Mouse (Mus musculus): Measurements from ENCODE around the gene Pptc7.

Pptc7 gene

DNA sequence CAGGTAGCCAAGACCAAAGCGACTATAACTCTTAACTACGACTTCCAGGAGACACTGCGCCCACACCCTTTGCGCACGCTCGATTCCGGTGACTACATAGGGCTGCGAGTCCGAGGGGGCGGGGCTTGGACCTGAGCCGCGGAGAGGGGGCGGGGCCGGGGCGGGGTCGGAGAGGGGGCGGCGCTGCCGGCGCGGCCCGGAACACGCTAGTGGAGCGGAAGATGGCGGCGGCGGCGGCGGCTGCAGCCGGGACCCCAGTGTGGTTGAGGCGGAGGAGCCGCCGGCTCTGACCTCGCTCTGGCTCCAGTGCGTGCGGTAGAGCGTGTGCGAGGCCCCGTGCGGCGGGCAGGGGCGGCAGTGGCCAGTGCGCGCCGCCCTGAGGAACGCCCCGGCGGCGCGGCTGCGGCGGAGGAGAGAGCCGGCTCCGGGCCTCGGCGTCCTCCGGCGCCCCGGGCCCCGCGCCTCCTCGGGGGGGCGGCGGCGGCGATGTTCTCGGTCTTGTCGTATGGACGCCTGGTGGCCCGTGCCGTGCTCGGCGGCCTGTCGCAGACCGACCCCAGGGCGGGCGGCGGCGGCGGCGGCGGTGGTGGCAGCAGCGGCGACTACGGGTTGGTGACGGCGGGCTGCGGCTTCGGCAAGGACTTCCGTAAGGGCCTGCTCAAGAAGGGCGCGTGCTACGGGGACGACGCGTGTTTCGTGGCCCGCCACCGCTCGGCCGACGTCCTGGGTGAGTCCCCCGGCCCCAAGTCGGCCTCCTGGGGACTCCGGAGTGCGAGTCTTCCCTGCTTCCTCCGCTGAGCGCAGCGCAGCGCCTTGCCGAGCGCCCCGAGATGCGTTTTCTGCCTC lies at the start of gene Pptc7:
Gene Pptc7, plus strand, starts transcription at position 183 of the 846 bp plus-strand sequence.
- peak; percentile 80 for DNase-seq (ENCODE audit: low spot score)

DNA sequence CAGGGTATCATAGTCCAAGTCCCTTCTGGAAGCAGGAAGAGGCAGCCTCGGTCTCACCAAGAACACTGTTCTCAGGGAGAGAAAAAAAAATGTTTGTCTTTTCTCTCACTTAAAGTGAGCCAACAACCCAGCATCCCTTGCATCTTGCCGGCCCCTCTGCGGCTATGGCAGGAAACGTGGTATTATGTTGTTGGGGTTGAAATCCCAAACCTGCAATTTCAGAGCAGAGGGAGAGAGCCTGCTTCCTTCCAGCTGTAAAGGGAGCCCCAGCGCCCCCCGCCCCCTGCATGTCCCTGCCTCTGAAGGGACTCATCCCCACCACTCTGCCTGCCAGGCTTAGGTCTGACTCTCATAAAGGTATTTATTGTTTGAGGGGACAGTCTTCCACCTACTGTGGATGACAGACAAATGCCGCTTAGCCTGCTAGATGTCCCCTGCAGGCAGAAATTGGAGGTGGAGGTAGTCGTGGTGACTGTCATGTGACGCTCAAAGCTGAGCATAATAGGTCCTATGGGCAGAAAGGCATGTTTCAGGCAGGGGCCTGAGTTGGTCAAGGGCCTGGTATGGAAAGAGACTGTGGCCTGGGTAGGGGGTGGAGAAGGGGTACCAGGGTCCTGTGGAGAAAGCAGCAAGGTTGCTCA lies 48.8 kb upstream of the Pptc7 start:
- DNase-seq (ENCODE audit: low spot score): no peak

- no peak for DNase-seq (ENCODE audit: low spot score)
These were observed 47.0 kb upstream of the Pptc7 start for GRCm38 (mm10) chr5:122237200-122237599.

- no peak for DNase-seq (ENCODE audit: low spot score)
These were observed 44.5 kb upstream of the Pptc7 start for GRCm38 (mm10) chr5:122239618-122240017.

GRCm38 (mm10) chr5:122240521-122240920 lies 43.6 kb upstream of the Pptc7 start:
- DNase-seq (ENCODE audit: low spot score): no peak

GRCm38 (mm10) chr5:122240989-122241388 lies 43.2 kb upstream of the Pptc7 start:
- no peak for DNase-seq (ENCODE audit: low spot score)

- no peak for DNase-seq (ENCODE audit: low spot score)
These were observed 41.5 kb upstream of the Pptc7 start for GRCm38 (mm10) chr5:122242521-122243123.

DNA sequence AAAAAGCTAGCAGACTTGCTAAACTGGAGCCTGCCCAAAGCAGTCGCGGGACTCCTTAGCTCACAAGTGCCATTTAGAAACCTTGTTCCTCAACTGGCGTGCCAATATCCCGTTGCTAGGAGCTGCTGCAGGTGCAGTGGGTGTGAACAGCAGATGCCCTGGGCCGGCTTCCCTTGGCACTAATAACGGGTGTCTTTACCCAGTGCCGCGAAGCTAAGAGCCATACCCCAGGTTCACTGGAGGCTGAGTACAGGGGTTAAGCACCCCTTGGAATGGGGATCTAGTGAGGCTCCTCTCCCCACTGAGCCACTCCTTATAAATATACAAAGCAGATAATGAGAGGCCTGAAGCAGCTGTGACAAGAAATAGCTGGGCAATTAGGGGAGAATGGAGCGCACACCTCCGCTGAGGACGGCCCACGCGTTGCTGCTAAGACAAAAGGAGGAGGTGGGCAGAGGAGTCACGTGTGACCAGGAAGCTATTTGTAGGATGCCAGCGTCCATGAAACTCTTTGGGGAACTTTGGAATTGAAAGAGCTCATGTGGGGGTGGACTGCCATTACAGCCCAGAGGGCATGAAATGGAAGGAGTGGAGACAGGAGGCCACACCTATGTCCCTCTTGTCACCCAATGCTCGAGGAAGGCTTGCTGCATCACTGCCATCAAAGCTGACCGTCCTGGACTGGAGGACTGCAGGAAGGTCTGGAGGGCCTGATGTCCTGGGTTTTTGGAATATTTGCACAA lies 40.2 kb upstream of the Pptc7 start:
- DNase-seq (ENCODE audit: low spot score): no peak

DNA sequence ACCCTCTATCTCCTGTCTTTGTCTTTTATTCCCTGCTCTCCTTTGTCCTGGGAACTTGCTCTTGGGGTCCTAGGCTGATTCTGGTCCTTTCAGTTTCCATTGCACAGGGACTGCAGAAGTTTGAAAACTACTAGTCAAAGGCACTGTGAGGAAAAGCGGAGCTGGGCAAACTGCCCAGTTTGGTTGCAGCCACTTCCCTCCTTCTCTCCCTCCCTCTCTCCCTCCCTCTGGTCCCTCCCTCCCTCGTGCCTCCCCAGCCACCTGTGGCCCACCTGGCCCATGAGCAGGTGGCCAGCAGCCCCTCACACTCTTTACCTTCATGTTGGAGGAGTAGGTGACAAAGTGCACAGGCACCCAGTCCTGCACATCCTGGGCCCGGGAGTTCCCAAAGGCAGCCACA lies 39.0 kb upstream of the Pptc7 start:
- no peak for DNase-seq (ENCODE audit: low spot score)

DNA sequence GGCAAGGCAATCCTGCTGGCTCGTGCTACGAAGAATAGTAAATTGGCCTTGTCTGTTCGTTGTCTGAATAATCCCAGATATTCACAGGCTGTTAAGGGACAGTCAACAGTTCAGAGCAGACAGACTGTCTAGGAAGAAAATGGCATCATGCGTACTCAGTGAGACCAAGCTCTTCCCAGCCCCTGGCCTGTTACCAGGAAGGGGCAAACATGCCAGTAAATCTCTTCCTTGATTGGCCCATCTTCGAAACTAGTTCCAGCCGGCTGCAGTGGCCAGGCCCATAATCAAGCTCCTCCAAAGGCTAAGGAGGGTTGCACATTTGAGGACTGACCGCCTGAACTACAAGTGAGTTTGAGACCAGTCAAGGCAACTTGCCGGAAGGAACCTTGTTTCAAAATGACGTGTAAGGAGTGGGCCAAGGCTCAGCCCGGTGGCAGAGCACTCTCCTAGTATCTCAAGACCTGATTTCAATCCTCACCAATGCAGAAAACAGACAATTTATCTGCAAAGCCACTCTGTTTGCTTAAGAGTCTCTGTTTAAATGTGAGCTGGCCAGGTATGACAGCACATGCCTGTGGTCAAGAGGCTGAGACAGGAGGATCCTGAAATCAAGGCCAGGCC lies 37.5 kb upstream of the Pptc7 start:
- no peak for DNase-seq (ENCODE audit: low spot score)

DNA sequence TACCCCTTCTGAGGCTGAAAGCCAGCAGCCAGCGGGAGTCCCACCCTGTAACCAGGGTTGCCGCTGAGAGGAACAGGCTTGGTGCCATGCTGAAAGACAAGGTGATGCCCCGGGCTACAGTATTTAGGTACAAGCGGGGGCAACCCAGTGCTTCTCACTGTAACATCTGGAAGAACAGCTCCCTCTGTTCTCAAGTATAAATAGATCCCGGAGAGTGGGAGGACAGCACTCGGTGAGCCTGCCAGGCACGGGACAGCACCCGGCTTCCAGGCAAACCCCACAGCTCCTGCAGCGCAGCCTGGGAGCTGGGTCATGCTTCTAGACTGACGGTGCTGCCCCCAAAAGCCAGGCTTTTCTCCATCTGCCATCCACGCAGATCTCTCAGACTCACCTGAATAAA lies 36.6 kb upstream of the Pptc7 start:
- DNase-seq (ENCODE audit: low spot score): peak; percentile 47

DNA sequence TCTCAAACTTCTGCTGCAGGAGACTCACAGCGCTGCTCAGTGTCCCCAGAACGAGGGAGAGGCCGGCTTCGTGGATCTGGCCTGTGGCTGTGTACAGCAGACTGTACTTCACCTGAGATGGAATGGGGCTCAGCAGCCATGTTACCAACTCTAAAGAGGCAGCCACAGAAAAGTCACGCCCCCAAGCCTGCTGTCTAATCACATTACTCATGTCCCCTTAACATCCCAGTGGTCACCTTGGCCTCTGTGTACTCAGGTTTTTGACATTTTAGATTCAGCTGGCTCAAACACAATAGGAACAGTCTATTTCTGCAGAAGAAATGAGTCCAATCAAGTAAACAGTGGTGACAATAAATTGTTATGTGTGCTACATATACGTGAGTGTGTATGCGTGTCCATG lies 36.2 kb upstream of the Pptc7 start:
- DNase-seq (ENCODE audit: low spot score): no peak

DNA sequence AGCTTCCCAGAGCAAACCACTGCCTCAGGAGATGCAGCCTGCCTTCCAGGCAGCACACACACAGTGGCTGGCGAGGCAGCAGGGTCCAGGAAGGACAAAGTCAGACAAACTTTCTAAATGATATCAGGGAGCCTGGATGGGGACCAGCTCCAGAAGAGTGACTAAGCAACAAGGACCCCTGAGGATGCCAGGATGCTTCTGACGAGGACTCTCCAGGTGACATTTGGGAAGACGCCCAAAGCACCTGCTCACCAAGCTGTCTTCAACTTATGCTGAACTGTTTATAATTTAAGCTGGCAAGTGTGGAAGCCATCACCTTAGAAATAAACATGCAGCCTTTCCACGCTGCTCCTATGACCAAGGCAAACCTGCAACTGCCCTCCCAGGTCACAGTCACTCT lies 34.9 kb upstream of the Pptc7 start:
- DNase-seq (ENCODE audit: low spot score): no peak

- no peak for DNase-seq (ENCODE audit: low spot score)
These were observed 32.1 kb upstream of the Pptc7 start for GRCm38 (mm10) chr5:122251895-122252606.

GRCm38 (mm10) chr5:122258027-122258741 lies 26.0 kb upstream of the Pptc7 start:
- DNase-seq (ENCODE audit: low spot score): no peak

DNA sequence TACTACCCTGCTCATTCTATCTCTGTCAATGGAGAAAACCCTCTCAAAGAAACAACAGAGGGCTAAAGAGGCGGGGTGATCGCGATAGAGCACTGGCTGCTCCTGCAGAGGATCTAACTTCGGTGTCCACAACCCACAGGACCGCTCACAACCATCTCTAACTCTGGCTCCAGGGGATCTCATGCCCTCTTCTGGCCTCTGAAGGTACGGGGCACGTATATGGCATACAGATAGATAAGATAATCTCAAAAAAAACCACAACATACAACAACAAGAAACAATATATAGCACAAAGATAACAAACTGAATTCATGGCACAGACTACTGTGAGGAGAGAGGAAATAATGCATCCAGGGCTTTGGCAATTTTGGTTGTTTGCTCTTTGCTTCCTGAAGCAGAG lies 22.1 kb upstream of the Pptc7 start:
- no peak for DNase-seq (ENCODE audit: low spot score)

GRCm38 (mm10) chr5:122263933-122264905 lies 19.9 kb upstream of the Pptc7 start, which contains the start of gene Tctn1:
Gene Tctn1 (minus strand): TSS chr5:122264460.
- peak; percentile 88 for DNase-seq (ENCODE audit: low spot score)

DNA sequence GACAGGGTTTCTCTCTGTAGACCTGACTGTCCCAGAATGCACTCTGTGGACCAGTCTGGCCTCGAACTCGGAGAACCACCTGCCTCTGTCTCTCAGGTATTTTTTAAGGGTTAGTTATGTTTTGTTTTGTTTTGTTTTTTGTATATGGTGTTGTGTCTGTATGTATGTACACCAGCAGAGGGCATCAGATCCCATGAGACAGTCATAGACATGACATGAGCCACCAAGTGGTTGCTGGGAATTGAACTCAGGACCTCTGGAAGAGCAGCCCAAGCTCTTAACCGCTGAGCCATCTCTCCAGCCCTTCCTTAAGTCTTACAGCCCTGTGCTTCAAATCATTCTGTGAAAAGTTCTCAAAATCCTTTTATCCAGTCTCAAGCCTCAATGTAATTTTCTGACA lies 19.0 kb upstream of the Pptc7 start:
- no peak for DNase-seq (ENCODE audit: low spot score)

GRCm38 (mm10) chr5:122265942-122266341 lies 18.2 kb upstream of the Pptc7 start:
- no peak for DNase-seq (ENCODE audit: low spot score)

Data from ovary, adult 18-20 months (tissue).